Mouse (Mus musculus) G1E (cell line): ENCODE results near the gene Fmnl2. TPM values are rescaled to one million over a fixed set of nuclear protein-coding genes. Genes with fewer than 3 reads are reported as not detected.

ENCODE experiments used
- ATAC-seq: 2 replicates; pipeline ENCODE4 v1.8.0; 2016; ENCODE audit warnings: mild to moderate bottlenecking; ENCODE audit not compliant: insufficient number of reproducible peaks, poor library complexity, low FRiP score, severe bottlenecking; ENCODE audit errors: extremely low read depth
- DNase-seq: peaks from one replicate; pipeline ENCODE4 v3.0.0; 2012; ENCODE audit warnings: low spot score
- H3K27me3 ChIP-seq: 2 replicates; pipeline ENCODE4 v1.6.1; 2012; ENCODE audit warnings: mild to moderate bottlenecking, low read length, inconsistent platforms; ENCODE audit not compliant: insufficient read depth
- H3K36me3 ChIP-seq: replicated peaks from 2 replicates; pipeline ENCODE3; 2012; ENCODE audit warnings: mild to moderate bottlenecking, inconsistent platforms
- H3K4me1 ChIP-seq: 2 replicates; pipeline ENCODE4 v1.6.1; 2012; ENCODE audit warnings: low read depth, low read length, inconsistent platforms, mixed read lengths; ENCODE audit not compliant: insufficient read depth
- H3K4me3 ChIP-seq: 2 replicates; pipeline ENCODE4 v1.5.1; 2012; ENCODE audit warnings: low read depth, mild to moderate bottlenecking, inconsistent platforms, low read length, moderate library complexity, mixed read lengths
- H3K9me3 ChIP-seq: replicated peaks from 2 replicates; pipeline ENCODE4 v1.6.1; 2012; ENCODE audit warnings: inconsistent platforms
- CTCF ChIP-seq: IDR thresholded peaks from 2 replicates; pipeline ENCODE4 v1.5.1; 2012; ENCODE audit warnings: low read depth, low read length, inconsistent platforms, mixed read lengths
- GATA1 ChIP-seq: IDR thresholded peaks from 2 replicates; pipeline ENCODE4 v1.6.1; 2012; ENCODE audit warnings: borderline replicate concordance, low read length, inconsistent platforms, mixed read lengths
- GATA2 ChIP-seq: IDR thresholded peaks from 2 replicates; pipeline ENCODE4 v1.6.1; 2012; ENCODE audit warnings: low read depth, low read length, inconsistent platforms, borderline replicate concordance
- POLR2AphosphoS5 ChIP-seq: IDR thresholded peaks from 2 replicates; pipeline ENCODE4 v1.6.1; 2012; ENCODE audit warnings: low read depth, low read length, inconsistent platforms; ENCODE audit not compliant: insufficient replicate concordance
- TAL1 ChIP-seq: conservative IDR thresholded peaks from 2 replicates; pipeline ENCODE4 v1.6.1; 2012; ENCODE audit warnings: low read depth, low read length, inconsistent platforms, mixed read lengths
- polyA plus RNA-seq: library from polyadenylated mRNA; stranded (reverse); fragments of >175 nt; gene quantifications from 2 replicates; pipeline ENCODE4 v1.2.3, GENCODE M21; 2012
- total RNA-seq, 2 experiments: library from RNA; stranded (forward) in 1 of 2; stranded (reverse) in 1 of 2; fragments of 200-1000 nt in 1 of 2; fragments of >200 nt in 1 of 2; fragmentation: Nextera tagmentation in 1 of 2; gene quantifications; 2 replicates each; pipeline ENCODE4 v1.2.3; 2014 to 2017

Gene Fmnl2
- total and polyA plus RNA-seq, 3 experiments: not detected

DNA sequence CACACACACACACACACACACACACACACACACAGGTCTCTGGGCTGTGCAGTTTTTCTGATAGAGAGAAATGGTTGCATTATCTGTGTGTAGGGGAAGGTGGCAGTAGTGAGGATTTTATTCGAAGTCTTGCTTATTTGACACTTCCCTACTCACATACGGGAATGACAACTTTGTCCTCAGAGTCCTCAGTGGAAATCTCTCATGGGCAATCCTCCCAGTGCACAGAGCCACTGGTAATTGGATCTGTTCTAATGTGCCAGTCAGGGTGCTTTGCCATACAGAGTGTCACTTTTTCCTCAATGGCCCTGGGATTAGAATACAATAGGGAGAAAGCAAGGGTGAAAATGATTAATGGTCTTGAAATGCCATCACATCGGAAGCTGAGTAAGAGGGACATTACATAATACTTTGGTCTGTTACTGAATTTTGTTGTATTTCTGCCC, 141.9 kb downstream of the Fmnl2 start:
- no peak for TF ChIP-seq TAL1
- TF ChIP-seq CTCF: no peak
- no peak for TF ChIP-seq POLR2AphosphoS5
- no peak for TF ChIP-seq GATA2
- TF ChIP-seq GATA1: no peak
- ATAC-seq (no peak), DNase-seq (no peak)
- Histone ChIP-seq H3K4me1 (no peaks in the 10 kb centered on the region), H3K9me3 (no peaks in the 10 kb centered on the region), H3K4me3 (no peak overlapping the region), H3K27me3 (no peaks in the 10 kb centered on the region), H3K36me3 (no peaks in the 10 kb centered on the region)

DNA sequence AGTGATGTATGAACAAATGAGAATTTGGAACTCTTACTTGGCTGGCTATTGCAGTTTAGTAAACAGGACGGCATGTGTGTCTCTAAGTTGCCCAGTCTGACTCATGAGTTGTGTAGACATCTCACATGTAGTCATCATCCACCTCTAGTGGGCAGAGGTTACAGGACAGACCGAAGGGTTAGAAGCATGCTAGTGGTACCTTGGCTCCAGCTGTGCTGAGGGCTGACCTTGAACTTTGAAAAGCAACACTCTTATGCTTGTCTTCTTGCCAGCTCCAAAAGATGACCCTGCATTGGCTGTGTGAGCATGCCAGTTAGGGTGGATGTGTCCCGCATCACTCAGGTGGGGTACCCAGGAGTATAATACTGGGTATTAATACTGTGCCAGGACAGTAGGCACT, 142.8 kb downstream of the Fmnl2 start:
- H3K36me3 ChIP-seq: no peaks in the 10 kb centered on the region
- no peak for DNase-seq
- H3K9me3 ChIP-seq: no peaks in the 10 kb centered on the region
- TF ChIP-seq POLR2AphosphoS5 (no peak), GATA2 (no peak), GATA1 (no peak), TAL1 (no peak), CTCF (no peak)
- H3K27me3 ChIP-seq: no peaks in the 10 kb centered on the region
- H3K4me3 ChIP-seq: no peak overlapping the region
- ATAC-seq: no peak
- no peaks in the 10 kb centered on the region for H3K4me1 ChIP-seq

DNA sequence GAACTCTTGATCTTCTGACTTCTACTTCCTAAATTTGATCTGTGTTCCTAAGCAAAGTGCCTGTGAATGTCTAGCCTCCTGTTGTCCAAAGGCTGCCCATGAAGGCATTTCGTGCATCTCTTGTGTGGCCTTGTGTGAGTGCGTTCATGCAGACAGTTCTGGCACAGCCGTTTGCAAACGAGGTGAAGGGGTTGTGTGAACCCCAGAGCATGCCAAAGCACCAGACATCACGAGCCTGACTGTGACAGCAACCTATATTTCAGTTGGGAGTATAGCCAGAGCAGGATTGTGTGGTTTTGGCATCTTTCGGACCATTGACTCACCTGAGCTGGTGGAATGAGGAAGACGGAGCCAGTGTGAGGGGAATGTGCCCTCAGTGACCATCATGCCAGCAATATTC, 148.5 kb downstream of the Fmnl2 start:
- ATAC-seq (no peak), DNase-seq (no peak)
- no peaks in the 10 kb centered on the region for H3K36me3 ChIP-seq
- no peaks in the 10 kb centered on the region for H3K9me3 ChIP-seq
- H3K4me1 ChIP-seq: no peaks in the 10 kb centered on the region
- H3K27me3 ChIP-seq: no peaks in the 10 kb centered on the region
- H3K4me3 ChIP-seq: no peak overlapping the region
- no peak for TF ChIP-seq TAL1
- TF ChIP-seq GATA1: no peak
- TF ChIP-seq GATA2: no peak
- TF ChIP-seq CTCF: no peak
- no peak for TF ChIP-seq POLR2AphosphoS5

DNA sequence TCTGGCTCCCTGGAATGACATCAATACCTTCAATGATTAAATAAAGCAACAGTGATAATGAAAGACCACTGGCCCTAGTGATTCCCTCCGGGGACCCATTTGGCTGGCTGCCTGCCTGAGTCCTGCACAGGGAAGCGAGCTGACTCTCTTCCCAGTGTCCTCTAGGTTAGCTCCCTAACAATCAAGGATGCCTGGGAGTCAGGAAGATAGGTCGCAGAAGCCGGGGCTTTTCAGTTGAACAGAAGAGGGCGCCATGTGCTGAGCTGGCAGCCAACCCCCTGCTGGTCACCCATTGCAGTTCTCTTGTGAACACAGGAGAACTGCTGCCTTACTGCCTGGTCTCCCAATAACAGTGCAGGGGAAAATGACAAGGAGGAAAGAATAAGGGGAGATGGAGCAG, 149.5 kb downstream of the Fmnl2 start:
- H3K9me3 ChIP-seq: no peaks in the 10 kb centered on the region
- DNase-seq (no peak), ATAC-seq (no peak)
- TF ChIP-seq GATA2 (no peak), CTCF (no peak), TAL1 (no peak), GATA1 (no peak), POLR2AphosphoS5 (no peak)
- H3K4me3 ChIP-seq: no peak overlapping the region
- no peaks in the 10 kb centered on the region for H3K4me1 ChIP-seq
- H3K36me3 ChIP-seq: no peaks in the 10 kb centered on the region
- H3K27me3 ChIP-seq: no peaks in the 10 kb centered on the region

DNA sequence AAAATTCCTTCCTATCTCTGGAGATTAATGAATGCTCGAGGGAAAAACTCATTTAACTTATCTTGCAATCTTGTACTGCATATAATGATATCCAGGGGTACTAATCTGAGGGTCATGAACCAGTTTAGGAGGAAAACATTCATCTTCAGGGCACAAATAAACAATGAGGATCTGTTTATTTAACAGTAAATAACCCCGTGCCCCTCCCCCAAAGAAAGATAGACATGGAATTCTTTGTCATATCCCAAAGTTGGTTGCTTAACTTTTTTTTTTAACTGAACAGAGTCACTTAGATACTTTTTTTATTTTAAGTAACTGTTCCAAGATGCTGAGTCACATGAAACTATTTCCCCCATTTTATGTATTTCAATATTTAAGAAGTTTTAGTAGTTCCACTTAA, 155.4 kb downstream of the Fmnl2 start:
- no peak for DNase-seq
- no peaks in the 10 kb centered on the region for H3K4me1 ChIP-seq
- no peak for ATAC-seq
- no peaks in the 10 kb centered on the region for H3K36me3 ChIP-seq
- H3K27me3 ChIP-seq: no peaks in the 10 kb centered on the region
- no peaks in the 10 kb centered on the region for H3K9me3 ChIP-seq
- TF ChIP-seq CTCF: no peak
- TF ChIP-seq GATA1: no peak
- no peak for TF ChIP-seq GATA2
- TF ChIP-seq POLR2AphosphoS5: no peak
- H3K4me3 ChIP-seq: no peak overlapping the region

DNA sequence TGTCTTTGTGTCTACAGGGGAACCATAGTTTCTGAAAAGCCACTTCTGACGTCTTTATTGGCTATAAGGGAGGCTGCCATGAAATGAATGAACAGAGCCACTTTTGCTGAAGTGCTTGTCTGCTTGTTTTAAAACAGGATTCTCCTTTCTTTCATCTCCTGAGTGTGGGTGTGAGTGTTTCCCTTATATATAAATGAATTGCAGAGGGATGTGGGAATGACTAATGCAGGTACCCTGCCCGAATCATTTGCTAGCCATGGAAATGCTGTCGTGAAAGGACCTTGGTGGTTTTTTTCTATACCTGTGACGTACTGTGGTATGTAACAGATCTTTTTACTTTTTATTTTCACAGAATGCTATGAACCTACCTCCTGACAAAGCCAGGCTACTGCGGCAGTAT, 156.8 kb downstream of the Fmnl2 start:
- DNase-seq: no peak

More for the DNA sequence above, 156.8 kb downstream of the Fmnl2 start:
- TF ChIP-seq POLR2AphosphoS5 (no peak), GATA1 (no peak), GATA2 (no peak), CTCF (no peak), TAL1 (no peak)
- H3K4me3 ChIP-seq: no peak overlapping the region
- H3K9me3 ChIP-seq: no peaks in the 10 kb centered on the region
- no peaks in the 10 kb centered on the region for H3K27me3 ChIP-seq
- ATAC-seq: no peak
- H3K4me1 ChIP-seq: no peaks in the 10 kb centered on the region
- H3K36me3 ChIP-seq: no peaks in the 10 kb centered on the region
